Mouse (Mus musculus): ENCODE measurements around the gene Rcbtb2. TPM values are rescaled to one million over a fixed set of nuclear protein-coding genes. Genes with fewer than 3 reads are reported as not detected.

Gene Rcbtb2
- total and polyA plus RNA-seq, 2 experiments from 2014 or later, result 47.8 to 57.5 TPM

DNA sequence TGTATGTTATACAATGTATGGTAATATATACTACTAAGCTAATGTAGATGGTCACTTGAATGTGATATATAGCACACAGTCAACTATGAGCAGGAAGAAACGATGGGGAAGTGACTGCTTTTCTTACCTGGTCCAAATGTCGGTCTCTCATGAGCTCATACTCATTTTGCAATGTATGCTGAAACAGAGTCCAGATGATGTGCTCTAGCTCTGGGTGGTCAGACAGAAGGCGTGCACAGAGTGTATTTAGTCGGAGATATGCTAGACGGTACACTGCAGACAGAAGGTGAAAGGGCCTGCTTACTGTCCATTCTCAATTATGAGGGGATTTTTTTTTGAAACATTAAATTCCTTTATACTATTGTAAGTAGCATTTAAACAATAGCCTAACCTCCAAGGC is 88.6 kb downstream of the Rcbtb2 start:
- no peak overlapping the region for H3K4me3 ChIP-seq (ENCODE audit: low read depth, low read length)
- WGBS, result 63% methylated on average over 5 of the region's 5 CpGs
- H3K9me3 ChIP-seq (replicated peaks; ENCODE audit: control insufficient read depth, low read length), result no peaks in the 10 kb centered on the region
- ATAC-seq (ENCODE audit: insufficient read depth, low read depth), result no peak
- H3K4me2 ChIP-seq (ENCODE audit: low read depth, low read length), result no peak overlapping the region
- no peaks in the 10 kb centered on the region for H3K4me1 ChIP-seq (ENCODE audit: control insufficient read depth, insufficient read depth)
- H3K27ac ChIP-seq (ENCODE audit: low read depth), result no peak overlapping the region
- no peaks in the 10 kb centered on the region for H3K27me3 ChIP-seq (ENCODE audit: control insufficient read depth, insufficient read depth, low read length)
- TF ChIP-seq EP300 (IDR thresholded peaks at IDR 0.05; ENCODE audit: low read depth) (no peak), CTCF (IDR thresholded peaks at IDR 0.05; ENCODE audit: low read depth) (no peak)
- H3K9ac ChIP-seq (replicated peaks; ENCODE audit: low read depth, low read length), result no peak overlapping the region
- DNase-seq (ENCODE audit: low spot score), result no peak
- H3K36me3 ChIP-seq (replicated peaks; ENCODE audit: control insufficient read depth, insufficient read depth, low read length), result peaks cover 20% of the 10 kb centered on the region; the same call in 1 of the 2 replicates

GRCm38 (mm10) chr14:73217062-73217461 is 94.2 kb downstream of the Rcbtb2 start:
- ATAC-seq (ENCODE audit: insufficient read depth, low read depth), result no peak
- no peaks in the 10 kb centered on the region for H3K9me3 ChIP-seq (replicated peaks; ENCODE audit: control insufficient read depth, low read length)

DNA sequence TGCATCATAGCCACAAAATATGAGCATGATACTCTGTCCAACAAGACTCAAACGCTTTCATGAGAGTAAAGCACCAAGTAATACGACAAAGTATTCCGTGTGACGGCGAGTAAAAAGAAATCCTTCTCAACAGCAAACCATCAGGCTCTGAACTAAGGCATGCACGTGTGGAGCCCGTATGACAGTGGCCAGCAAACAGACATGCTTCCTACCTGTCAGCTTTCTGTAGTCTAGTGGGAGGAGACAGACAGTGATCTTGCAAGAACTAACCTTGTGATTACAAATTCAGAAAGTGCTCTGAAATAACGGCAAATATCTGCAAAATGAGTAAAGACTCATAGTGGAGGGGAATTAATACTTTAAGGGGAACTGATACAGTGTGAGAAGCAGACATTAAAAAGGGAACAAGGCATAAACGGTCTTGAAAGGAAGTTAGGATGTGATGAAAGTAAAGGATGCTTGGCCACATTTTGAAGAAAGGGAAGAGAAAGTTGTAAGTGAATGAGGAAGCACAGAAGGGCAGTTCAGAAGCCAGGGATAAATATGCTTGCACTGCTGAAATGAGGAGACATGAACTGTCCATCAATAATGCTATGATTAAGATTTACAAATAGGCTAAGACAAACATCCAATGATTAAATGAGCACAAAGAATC is 99.6 kb downstream of the Rcbtb2 start:
- no peaks in the 10 kb centered on the region for H3K9me3 ChIP-seq (replicated peaks; ENCODE audit: control insufficient read depth, low read length)
- no peak for DNase-seq (ENCODE audit: low spot score)
- H3K4me3 ChIP-seq (ENCODE audit: low read depth, low read length), result no peak overlapping the region
- H3K9ac ChIP-seq (replicated peaks; ENCODE audit: low read depth, low read length), result no peak overlapping the region
- H3K27me3 ChIP-seq (ENCODE audit: control insufficient read depth, insufficient read depth, low read length), result no peaks in the 10 kb centered on the region
- H3K36me3 ChIP-seq (replicated peaks; ENCODE audit: control insufficient read depth, insufficient read depth, low read length), result no peaks in the 10 kb centered on the region
- no peak for TF ChIP-seq EP300 (IDR thresholded peaks at IDR 0.05; ENCODE audit: low read depth)
- no peak for TF ChIP-seq CTCF (IDR thresholded peaks at IDR 0.05; ENCODE audit: low read depth)
- peaks cover 13% of the 10 kb centered on the region for H3K4me1 ChIP-seq (ENCODE audit: control insufficient read depth, insufficient read depth)
- no peak overlapping the region for H3K4me2 ChIP-seq (ENCODE audit: low read depth, low read length)
- no peak for ATAC-seq (ENCODE audit: insufficient read depth, low read depth)
- H3K27ac ChIP-seq (ENCODE audit: low read depth), result no peak overlapping the region
- 85% methylated on average over 9 of the region's 9 CpGs for WGBS

More at GRCm38 (mm10) chr14:73217062-73217461, 94.2 kb downstream of the Rcbtb2 start:
- Histone ChIP-seq H3K27me3 (ENCODE audit: control insufficient read depth, insufficient read depth, low read length) (no peaks in the 10 kb centered on the region), H3K9ac (replicated peaks; ENCODE audit: low read depth, low read length) (no peak overlapping the region), H3K4me3 (ENCODE audit: low read depth, low read length) (no peak overlapping the region), H3K27ac (ENCODE audit: low read depth) (no peak overlapping the region), H3K36me3 (replicated peaks; ENCODE audit: control insufficient read depth, insufficient read depth, low read length) (peaks cover 22% of the 10 kb centered on the region; the same call in 1 of the 2 replicates), H3K4me2 (ENCODE audit: low read depth, low read length) (no peak overlapping the region), H3K4me1 (ENCODE audit: control insufficient read depth, insufficient read depth) (no peaks in the 10 kb centered on the region)
- DNase-seq (ENCODE audit: low spot score), result no peak
- WGBS, result 71% methylated on average over 1 of the region's 1 CpGs
- TF ChIP-seq EP300 (IDR thresholded peaks at IDR 0.05; ENCODE audit: low read depth) (no peak), CTCF (IDR thresholded peaks at IDR 0.05; ENCODE audit: low read depth) (no peak)

GRCm38 (mm10) chr14:73226346-73226745 is 103.5 kb downstream of the Rcbtb2 start:
- Histone ChIP-seq H3K9ac (replicated peaks; ENCODE audit: low read depth, low read length) (no peak overlapping the region), H3K27ac (ENCODE audit: low read depth) (peak overlapping the region; percentile 62), H3K36me3 (replicated peaks; ENCODE audit: control insufficient read depth, insufficient read depth, low read length) (no peaks in the 10 kb centered on the region), H3K27me3 (ENCODE audit: control insufficient read depth, insufficient read depth, low read length) (no peaks in the 10 kb centered on the region), H3K9me3 (replicated peaks; ENCODE audit: control insufficient read depth, low read length) (no peaks in the 10 kb centered on the region), H3K4me2 (ENCODE audit: low read depth, low read length) (no peak overlapping the region), H3K4me1 (ENCODE audit: control insufficient read depth, insufficient read depth) (peaks cover 20% of the 10 kb centered on the region), H3K4me3 (ENCODE audit: low read depth, low read length) (no peak overlapping the region)
- ATAC-seq (ENCODE audit: insufficient read depth, low read depth) (no peak), DNase-seq (ENCODE audit: low spot score) (no peak)
- WGBS, result 49% methylated on average over 3 of the region's 3 CpGs
- TF ChIP-seq EP300 (IDR thresholded peaks at IDR 0.05; ENCODE audit: low read depth) (no peak), CTCF (IDR thresholded peaks at IDR 0.05; ENCODE audit: low read depth) (no peak)

- no peak overlapping the region for H3K4me2 ChIP-seq (ENCODE audit: low read depth, low read length)
- peaks cover 20% of the 10 kb centered on the region for H3K4me1 ChIP-seq (ENCODE audit: control insufficient read depth, insufficient read depth)
- WGBS, result 4% methylated on average over 1 of the region's 1 CpGs
- DNase-seq (ENCODE audit: low spot score) (peak; percentile 28), ATAC-seq (ENCODE audit: insufficient read depth, low read depth) (no peak)
- no peak overlapping the region for H3K9ac ChIP-seq (replicated peaks; ENCODE audit: low read depth, low read length)
- no peak overlapping the region for H3K4me3 ChIP-seq (ENCODE audit: low read depth, low read length)
- TF ChIP-seq CTCF (IDR thresholded peaks at IDR 0.05; ENCODE audit: low read depth) (no peak), EP300 (IDR thresholded peaks at IDR 0.05; ENCODE audit: low read depth) (no peak)
- no peaks in the 10 kb centered on the region for H3K9me3 ChIP-seq (replicated peaks; ENCODE audit: control insufficient read depth, low read length)
- H3K27me3 ChIP-seq (ENCODE audit: control insufficient read depth, insufficient read depth, low read length), result no peaks in the 10 kb centered on the region
- peak overlapping the region; percentile 62 for H3K27ac ChIP-seq (ENCODE audit: low read depth)
- no peaks in the 10 kb centered on the region for H3K36me3 ChIP-seq (replicated peaks; ENCODE audit: control insufficient read depth, insufficient read depth, low read length)
Observed at GRCm38 (mm10) chr14:73226849-73227248, 104.0 kb downstream of the Rcbtb2 start.

Measured in heart, postnatal 0 days (tissue).